Mouse (Mus musculus) brain, embryonic 14.5 days (tissue): ENCODE results near the gene Gm20517.

Source experiments
- CTCF ChIP-seq: fragments of 200-500 bp; IDR thresholded peaks from 2 replicates; pipeline ENCODE4 v1.5.1; 2012; ENCODE audit warnings: inconsistent platforms, mild to moderate bottlenecking, moderate library complexity, borderline replicate concordance; ENCODE audit not compliant: insufficient read depth, insufficient read length; ENCODE audit errors: extremely low read depth
- POLR2A ChIP-seq: fragments of 200-500 bp; IDR thresholded peaks from 2 replicates; pipeline ENCODE4 v1.6.1; 2012; ENCODE audit warnings: mild to moderate bottlenecking, inconsistent platforms, borderline replicate concordance; ENCODE audit not compliant: poor library complexity, insufficient read depth, insufficient read length, severe bottlenecking; ENCODE audit errors: extremely low read depth

- TF ChIP-seq CTCF (no peak), POLR2A (no peak)
Observed at GRCm38 (mm10) chr17:47704692-47705091, 93.3 kb downstream of the Gm20517 start.
